Mouse (Mus musculus): ENCODE measurements around the gene Eps15. TPM values are rescaled to one million over a fixed set of nuclear protein-coding genes. Genes with fewer than 3 reads are reported as not detected.
A peak's percentile ranks its signal among the peaks of the same experiment; 100 is the strongest.

The Eps15 gene
- polyA plus RNA-seq, 1 experiment from 2014 or later, result 61.1 TPM

- H3K36me3 ChIP-seq (ENCODE audit: control insufficient read depth, insufficient read depth, low read length), result no peaks in the 10 kb centered on the region
- no peak overlapping the region for H3K4me2 ChIP-seq (ENCODE audit: low read depth)
- H3K4me3 ChIP-seq (ENCODE audit: low read depth, low read length), result no peak overlapping the region
- H3K27ac ChIP-seq (ENCODE audit: low read depth, low read length), result no peak overlapping the region
- H3K27me3 ChIP-seq (ENCODE audit: control insufficient read depth, insufficient read depth, low read length), result no peaks in the 10 kb centered on the region
- H3K9me3 ChIP-seq (ENCODE audit: control insufficient read depth, low read length), result no peaks in the 10 kb centered on the region
- WGBS, result 72% methylated on average over 6 of the region's 6 CpGs
- no peaks in the 10 kb centered on the region for H3K4me1 ChIP-seq (ENCODE audit: control insufficient read depth, insufficient read depth, low read length)
- DNase-seq (ENCODE audit: low spot score) (no peak), ATAC-seq (ENCODE audit: insufficient read depth, low FRiP score, low TSS enrichment) (no peak)
- H3K9ac ChIP-seq (ENCODE audit: low read length), result no peak overlapping the region
Measured at GRCm38 (mm10) chr4:109262068-109262467, 18.0 kb upstream of the Eps15 start.

- Histone ChIP-seq H3K9me3 (ENCODE audit: control insufficient read depth, low read length) (no peaks in the 10 kb centered on the region), H3K4me2 (ENCODE audit: low read depth) (no peak overlapping the region), H3K9ac (ENCODE audit: low read length) (no peak overlapping the region), H3K27me3 (ENCODE audit: control insufficient read depth, insufficient read depth, low read length) (no peaks in the 10 kb centered on the region), H3K36me3 (ENCODE audit: control insufficient read depth, insufficient read depth, low read length) (no peaks in the 10 kb centered on the region), H3K4me1 (ENCODE audit: control insufficient read depth, insufficient read depth, low read length) (no peaks in the 10 kb centered on the region), H3K27ac (ENCODE audit: low read depth, low read length) (no peak overlapping the region), H3K4me3 (ENCODE audit: low read depth, low read length) (no peak overlapping the region)
- DNase-seq (ENCODE audit: low spot score), result no peak
- ATAC-seq (ENCODE audit: insufficient read depth, low FRiP score, low TSS enrichment), result no peak
- WGBS, result 89% methylated on average over 3 of the region's 3 CpGs
Measured at GRCm38 (mm10) chr4:109266056-109266455, 14.0 kb upstream of the Eps15 start.

GRCm38 (mm10) chr4:109266744-109267143 lies 13.3 kb upstream of the Eps15 start:
- Histone ChIP-seq H3K9me3 (ENCODE audit: control insufficient read depth, low read length) (no peaks in the 10 kb centered on the region), H3K4me3 (ENCODE audit: low read depth, low read length) (no peak overlapping the region), H3K36me3 (ENCODE audit: control insufficient read depth, insufficient read depth, low read length) (no peaks in the 10 kb centered on the region), H3K27me3 (ENCODE audit: control insufficient read depth, insufficient read depth, low read length) (no peaks in the 10 kb centered on the region), H3K9ac (ENCODE audit: low read length) (no peak overlapping the region), H3K4me2 (ENCODE audit: low read depth) (no peak overlapping the region), H3K27ac (ENCODE audit: low read depth, low read length) (no peak overlapping the region), H3K4me1 (ENCODE audit: control insufficient read depth, insufficient read depth, low read length) (no peaks in the 10 kb centered on the region)
- 77% methylated on average over 2 of the region's 2 CpGs for WGBS
- no peak for ATAC-seq (ENCODE audit: insufficient read depth, low FRiP score, low TSS enrichment)
- no peak for DNase-seq (ENCODE audit: low spot score)

- Histone ChIP-seq H3K9ac (ENCODE audit: low read length) (no peak overlapping the region), H3K4me1 (ENCODE audit: control insufficient read depth, insufficient read depth, low read length) (no peaks in the 10 kb centered on the region), H3K27me3 (ENCODE audit: control insufficient read depth, insufficient read depth, low read length) (no peaks in the 10 kb centered on the region), H3K4me2 (ENCODE audit: low read depth) (no peak overlapping the region), H3K36me3 (ENCODE audit: control insufficient read depth, insufficient read depth, low read length) (no peaks in the 10 kb centered on the region), H3K4me3 (ENCODE audit: low read depth, low read length) (no peak overlapping the region), H3K9me3 (ENCODE audit: control insufficient read depth, low read length) (no peaks in the 10 kb centered on the region), H3K27ac (ENCODE audit: low read depth, low read length) (no peak overlapping the region)
- 88% methylated on average over 3 of the region's 3 CpGs for WGBS
- DNase-seq (ENCODE audit: low spot score), result no peak
- ATAC-seq (ENCODE audit: insufficient read depth, low FRiP score, low TSS enrichment), result no peak
Measured at GRCm38 (mm10) chr4:109267452-109267851, 12.6 kb upstream of the Eps15 start.

- H3K4me2 ChIP-seq (ENCODE audit: low read depth), result no peak overlapping the region
- 88% methylated on average over 3 of the region's 3 CpGs for WGBS
- H3K9me3 ChIP-seq (ENCODE audit: control insufficient read depth, low read length), result no peaks in the 10 kb centered on the region
- H3K9ac ChIP-seq (ENCODE audit: low read length), result no peak overlapping the region
- ATAC-seq (ENCODE audit: insufficient read depth, low FRiP score, low TSS enrichment) (no peak), DNase-seq (ENCODE audit: low spot score) (no peak)
- no peaks in the 10 kb centered on the region for H3K27me3 ChIP-seq (ENCODE audit: control insufficient read depth, insufficient read depth, low read length)
- H3K27ac ChIP-seq (ENCODE audit: low read depth, low read length), result no peak overlapping the region
- H3K4me1 ChIP-seq (ENCODE audit: control insufficient read depth, insufficient read depth, low read length), result no peaks in the 10 kb centered on the region
- H3K36me3 ChIP-seq (ENCODE audit: control insufficient read depth, insufficient read depth, low read length), result no peaks in the 10 kb centered on the region
- H3K4me3 ChIP-seq (ENCODE audit: low read depth, low read length), result no peak overlapping the region
Measured at GRCm38 (mm10) chr4:109268903-109269302, 11.2 kb upstream of the Eps15 start.

GRCm38 (mm10) chr4:109271803-109272202 lies 8.3 kb upstream of the Eps15 start:
- Histone ChIP-seq H3K4me2 (ENCODE audit: low read depth) (no peak overlapping the region), H3K27ac (ENCODE audit: low read depth, low read length) (no peak overlapping the region), H3K4me1 (ENCODE audit: control insufficient read depth, insufficient read depth, low read length) (no peaks in the 10 kb centered on the region), H3K9me3 (ENCODE audit: control insufficient read depth, low read length) (no peaks in the 10 kb centered on the region), H3K9ac (ENCODE audit: low read length) (no peak overlapping the region), H3K27me3 (ENCODE audit: control insufficient read depth, insufficient read depth, low read length) (no peaks in the 10 kb centered on the region), H3K36me3 (ENCODE audit: control insufficient read depth, insufficient read depth, low read length) (no peaks in the 10 kb centered on the region), H3K4me3 (ENCODE audit: low read depth, low read length) (no peak overlapping the region)
- 92% methylated on average over 4 of the region's 4 CpGs for WGBS
- ATAC-seq (ENCODE audit: insufficient read depth, low FRiP score, low TSS enrichment) (no peak), DNase-seq (ENCODE audit: low spot score) (no peak)

GRCm38 (mm10) chr4:109273586-109274240 lies 6.4 kb upstream of the Eps15 start:
- Histone ChIP-seq H3K4me3 (ENCODE audit: low read depth, low read length) (no peak overlapping the region), H3K4me1 (ENCODE audit: control insufficient read depth, insufficient read depth, low read length) (no peaks in the 10 kb centered on the region), H3K4me2 (ENCODE audit: low read depth) (no peak overlapping the region), H3K27ac (ENCODE audit: low read depth, low read length) (no peak overlapping the region), H3K36me3 (ENCODE audit: control insufficient read depth, insufficient read depth, low read length) (no peaks in the 10 kb centered on the region), H3K9ac (ENCODE audit: low read length) (no peak overlapping the region), H3K27me3 (ENCODE audit: control insufficient read depth, insufficient read depth, low read length) (no peaks in the 10 kb centered on the region), H3K9me3 (ENCODE audit: control insufficient read depth, low read length) (no peaks in the 10 kb centered on the region)
- no peak for ATAC-seq (ENCODE audit: insufficient read depth, low FRiP score, low TSS enrichment)
- 97% methylated on average over 2 of the region's 2 CpGs for whole genome bisulfite sequencing
- no peak for DNase-seq (ENCODE audit: low spot score)

- peak; percentile 82 for ATAC-seq (ENCODE audit: insufficient read depth, low FRiP score, low TSS enrichment)
- Histone ChIP-seq H3K9me3 (ENCODE audit: control insufficient read depth, low read length) (no peaks in the 10 kb centered on the region), H3K4me3 (ENCODE audit: low read depth, low read length) (peak overlapping the region; percentile 87), H3K4me1 (ENCODE audit: control insufficient read depth, insufficient read depth, low read length) (no peaks in the 10 kb centered on the region; the same call in 1 of the 2 replicates), H3K27ac (ENCODE audit: low read depth, low read length) (no peak overlapping the region), H3K36me3 (ENCODE audit: control insufficient read depth, insufficient read depth, low read length) (no peaks in the 10 kb centered on the region), H3K9ac (ENCODE audit: low read length) (peak overlapping the region; percentile 81), H3K27me3 (ENCODE audit: control insufficient read depth, insufficient read depth, low read length) (no peaks in the 10 kb centered on the region), H3K4me2 (ENCODE audit: low read depth) (peak overlapping the region; percentile 83)
- peak; percentile 48 for DNase-seq (ENCODE audit: low spot score)
- WGBS, result under 1% methylated on average over 65 of the region's 85 CpGs
Measured at GRCm38 (mm10) chr4:109280459-109281160, 542 bp downstream of the Eps15 start.

- no peaks in the 10 kb centered on the region for H3K9me3 ChIP-seq (ENCODE audit: control insufficient read depth, low read length)
- ATAC-seq (ENCODE audit: insufficient read depth, low FRiP score, low TSS enrichment), result no peak
- WGBS, result 6% methylated on average over 4 of the region's 4 CpGs
- H3K4me1 ChIP-seq (ENCODE audit: control insufficient read depth, insufficient read depth, low read length), result no peaks in the 10 kb centered on the region; the same call in 1 of the 2 replicates
- peak overlapping the region; percentile 87 for H3K4me3 ChIP-seq (ENCODE audit: low read depth, low read length)
- no peak for DNase-seq (ENCODE audit: low spot score)
- H3K4me2 ChIP-seq (ENCODE audit: low read depth), result peak overlapping the region; percentile 83
- H3K27me3 ChIP-seq (ENCODE audit: control insufficient read depth, insufficient read depth, low read length), result no peaks in the 10 kb centered on the region
- H3K27ac ChIP-seq (ENCODE audit: low read depth, low read length), result no peak overlapping the region
- no peak overlapping the region; the same call in 1 of the 2 replicates for H3K9ac ChIP-seq (ENCODE audit: low read length)
- no peaks in the 10 kb centered on the region for H3K36me3 ChIP-seq (ENCODE audit: control insufficient read depth, insufficient read depth, low read length)
Measured at GRCm38 (mm10) chr4:109281161-109281560, 1.1 kb downstream of the Eps15 start.
